Mouse (Mus musculus) erythroblast, adult 5-6 weeks (primary cell): ENCODE measurements around the gene Lrrc49. TPM values are rescaled to one million over a fixed set of nuclear protein-coding genes. Genes with fewer than 3 reads are reported as not detected.

Experiments used
- ATAC-seq: replicated peaks from 2 replicates; pipeline ENCODE4 v1.8.0; 2016; ENCODE audit warnings: moderate number of reproducible peaks, mild to moderate bottlenecking, moderate TSS enrichment, inconsistent platforms; ENCODE audit not compliant: poor library complexity, low FRiP score, severe bottlenecking
- total RNA-seq, 2 experiments: library from RNA; stranded (forward) in 1 of 2; stranded (reverse) in 1 of 2; fragments of 150-400 nt in 1 of 2; fragments of 200-764, 138-1000 nt in 1 of 2; gene quantifications; 2 replicates each; pipeline versions ENCODE4 v1.2.3 to v1.2.4; 2015 to 2017; ENCODE audit warnings: low replicate concordance in 2 of 2

Lrrc49 gene
- total RNA-seq, 2 experiments from 2014 or later, result 1.4 TPM; not detected in 1

DNA sequence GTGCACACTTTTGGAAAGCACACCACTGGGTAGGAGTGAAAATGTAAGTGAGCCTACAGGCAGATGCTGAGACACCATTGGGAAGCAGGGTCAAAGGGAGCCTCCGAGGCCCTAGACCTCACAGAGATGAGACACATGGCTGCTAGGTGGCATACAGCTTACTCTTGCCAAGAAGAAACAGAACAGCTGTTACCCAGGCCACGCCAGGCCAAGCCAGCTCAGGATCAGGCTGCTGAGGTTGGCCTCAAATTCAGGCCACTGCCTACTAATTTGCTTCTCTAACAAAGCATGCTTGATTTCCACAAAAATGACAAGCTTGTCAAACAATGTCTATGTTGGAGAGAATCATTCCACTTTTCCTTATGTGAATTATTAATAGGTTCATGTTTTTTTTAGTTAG, 83.0 kb downstream of the Lrrc49 start:
- no peak for ATAC-seq

DNA sequence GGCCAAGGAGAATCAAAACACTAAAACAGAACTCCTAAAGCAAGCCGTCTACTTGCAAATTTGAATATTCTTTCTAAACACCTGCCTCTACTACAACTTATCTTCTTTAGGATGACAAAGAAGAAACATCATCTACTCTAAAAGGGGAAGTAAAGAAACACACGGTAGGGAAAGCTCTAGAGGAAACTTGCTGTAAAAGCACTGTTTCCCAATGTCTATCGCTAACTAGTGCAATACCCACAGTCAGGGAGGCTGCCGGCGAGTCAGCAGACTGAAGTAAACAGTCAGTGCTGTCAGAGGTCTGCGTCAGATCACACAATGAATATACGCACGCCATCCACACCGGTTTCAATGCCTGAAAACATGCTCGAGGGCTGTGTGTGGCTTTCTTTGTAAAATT, 86.0 kb downstream of the Lrrc49 start:
- no peak for ATAC-seq

DNA sequence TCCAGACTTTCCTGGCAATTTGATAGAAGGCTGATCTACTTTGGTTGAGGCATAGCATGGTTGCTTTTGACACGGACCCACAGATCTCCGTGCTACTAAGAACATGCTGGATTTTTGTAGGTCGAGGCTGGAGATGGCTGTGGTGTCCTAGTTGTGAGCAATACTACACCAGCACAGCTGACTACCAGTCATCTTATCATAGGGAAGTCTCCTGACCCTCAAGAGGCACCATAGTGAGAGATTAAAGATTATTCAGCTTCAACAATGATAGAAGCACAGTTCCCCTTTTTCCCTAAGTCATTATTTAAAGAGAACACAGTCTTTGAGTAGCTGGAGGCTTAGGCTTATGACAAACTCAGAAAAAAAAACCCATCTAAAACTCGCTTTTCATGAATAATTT, 87.7 kb downstream of the Lrrc49 start:
- ATAC-seq, result no peak

DNA sequence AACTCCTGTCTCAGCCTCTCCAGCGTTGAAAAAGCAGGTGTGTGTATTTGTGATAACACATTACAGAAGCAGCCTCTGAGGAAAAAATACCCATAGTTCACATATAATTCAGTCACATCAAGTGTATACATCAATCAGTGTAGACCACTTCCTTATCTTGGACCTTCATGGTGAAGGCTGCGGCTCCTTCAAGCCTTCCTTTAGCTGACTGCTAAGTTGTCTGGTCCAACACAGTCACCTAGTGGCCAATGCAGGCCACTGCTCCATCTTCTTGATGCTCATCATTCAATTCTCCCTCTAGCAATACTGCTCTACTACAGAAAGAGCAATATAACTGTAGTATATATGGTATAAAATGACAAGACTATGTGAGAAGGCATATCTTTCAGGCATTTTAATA, 88.5 kb downstream of the Lrrc49 start:
- ATAC-seq, result no peak

DNA sequence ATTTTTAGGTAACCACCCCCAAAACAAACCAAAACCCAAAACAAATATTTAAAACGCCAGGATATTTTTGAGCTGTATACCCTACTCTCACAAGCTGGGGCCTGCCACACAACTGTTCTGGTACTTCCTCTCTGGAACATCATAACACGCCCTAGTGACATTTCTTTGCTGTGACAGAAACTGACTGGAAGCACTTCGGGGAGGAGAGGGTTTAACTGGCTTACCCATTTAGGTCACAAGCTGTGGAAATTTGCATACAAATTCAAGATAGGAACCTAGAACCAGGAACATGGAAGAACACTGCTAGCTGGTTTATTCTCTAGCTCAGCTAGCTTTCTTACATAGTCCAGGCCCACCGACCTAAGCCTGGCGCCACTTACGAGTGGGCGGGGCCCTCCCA, 92.6 kb downstream of the Lrrc49 start:
- no peak for ATAC-seq

DNA sequence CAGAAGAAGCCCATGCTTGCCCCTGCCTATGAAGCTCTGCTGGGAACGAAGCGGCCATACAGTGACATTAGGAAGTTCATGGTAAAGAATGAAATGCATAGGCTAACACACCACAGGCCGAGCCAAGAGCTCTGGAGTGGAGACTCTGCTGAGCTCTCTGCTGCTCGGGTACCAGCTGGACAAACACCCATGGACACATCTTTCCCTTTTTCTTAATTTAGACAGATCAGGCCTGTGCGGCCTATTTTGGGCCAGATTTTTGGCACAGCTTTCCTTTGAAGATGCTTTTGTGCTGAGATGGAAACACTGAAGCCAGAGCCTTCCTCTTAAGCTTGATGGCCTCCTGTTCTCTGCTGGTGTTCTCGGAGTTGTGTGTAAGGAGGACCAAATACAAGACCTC, 95.0 kb downstream of the Lrrc49 start:
- no peak for ATAC-seq

DNA sequence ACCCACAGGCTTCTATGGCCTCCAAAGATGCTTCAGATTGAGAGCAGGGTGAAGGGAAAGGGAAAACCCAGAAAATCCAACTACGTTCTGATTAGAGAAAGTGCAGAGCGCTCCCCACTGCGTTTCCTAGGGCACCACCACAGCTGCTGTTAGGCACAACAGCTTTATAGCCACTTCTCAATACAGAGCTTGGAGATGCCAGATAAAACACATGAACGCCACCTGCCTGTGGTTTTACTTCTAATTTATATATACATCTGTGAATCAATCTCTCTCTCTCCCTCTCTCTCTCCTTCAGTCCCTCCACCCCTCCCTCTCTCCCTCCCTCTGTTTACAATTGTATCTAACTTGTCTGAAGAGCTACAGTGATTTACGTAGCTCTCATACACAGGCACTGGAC, 95.6 kb downstream of the Lrrc49 start:
- ATAC-seq, result no peak

DNA sequence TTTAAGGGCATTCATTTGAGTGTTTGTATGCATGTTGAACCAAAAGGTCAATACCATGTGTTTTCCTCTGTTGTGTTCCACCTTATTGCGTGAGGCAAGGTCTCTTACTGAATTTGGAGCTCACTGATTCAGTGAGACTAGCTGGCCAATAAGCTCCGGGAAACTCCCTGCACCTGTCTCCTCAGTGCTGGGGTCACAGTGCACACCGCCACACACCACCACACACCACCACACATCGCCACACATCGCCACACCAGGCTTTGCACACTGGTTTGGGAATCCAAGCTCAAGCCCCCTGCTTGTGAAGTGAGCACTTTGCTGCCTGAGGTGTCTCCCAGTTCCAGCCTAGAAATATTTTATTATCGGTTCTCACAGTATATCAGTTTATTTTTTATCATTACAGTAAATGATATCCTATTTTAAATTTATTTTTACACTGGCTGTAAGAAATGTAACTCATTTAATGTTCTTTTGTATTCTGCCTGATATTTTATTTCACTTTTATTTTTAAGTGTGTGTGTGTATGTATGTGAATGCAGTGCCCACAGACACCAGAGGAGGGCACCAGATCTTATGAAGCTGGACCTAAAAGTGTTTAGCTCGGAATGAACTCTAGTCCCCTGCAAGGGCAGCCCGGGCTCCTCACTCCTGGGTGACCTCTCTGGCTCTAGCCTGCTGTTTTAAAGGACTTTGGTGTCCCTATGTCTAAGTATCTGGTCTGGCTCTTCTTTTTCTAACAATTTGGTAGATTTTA, 96.9 kb downstream of the Lrrc49 start:
- ATAC-seq, result no peak

DNA sequence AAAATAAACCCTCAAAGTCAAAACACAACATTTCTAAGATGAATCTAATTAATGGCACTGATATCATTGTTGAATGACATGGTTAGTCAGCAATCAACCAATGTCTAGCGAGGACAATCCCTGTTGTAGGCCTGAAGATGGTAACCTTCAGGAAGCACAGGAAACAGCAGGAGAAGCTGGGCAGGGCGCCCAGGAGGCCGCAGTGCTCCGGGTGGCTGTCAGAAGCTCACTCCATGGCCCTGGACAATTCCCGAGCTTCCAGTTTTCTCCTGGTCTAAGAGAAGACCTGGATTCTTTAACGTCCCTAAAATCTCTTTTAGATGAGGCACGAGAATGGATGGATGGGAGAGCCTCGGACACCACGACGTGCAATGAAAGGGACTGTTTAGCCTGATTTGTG, 99.0 kb downstream of the Lrrc49 start:
- ATAC-seq, result no peak

DNA sequence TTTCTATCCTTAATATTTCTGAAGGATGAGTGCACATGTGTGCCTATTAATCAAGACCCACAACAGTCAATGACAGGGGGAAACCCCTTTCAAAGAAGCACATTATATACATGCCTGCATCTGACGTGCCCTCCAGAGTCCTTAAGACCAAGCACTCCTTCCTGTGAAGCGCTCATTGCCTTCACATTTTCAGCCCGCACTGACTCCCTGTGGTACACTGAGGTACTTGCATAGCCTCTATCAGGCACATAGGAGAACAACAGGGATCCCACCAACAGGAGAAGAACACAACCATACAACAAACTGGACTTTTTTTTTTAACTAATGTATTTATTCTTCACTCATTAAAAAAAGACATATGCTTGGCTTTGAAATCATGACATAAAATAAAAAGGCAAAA, 101.0 kb downstream of the Lrrc49 start:
- no peak for ATAC-seq

DNA sequence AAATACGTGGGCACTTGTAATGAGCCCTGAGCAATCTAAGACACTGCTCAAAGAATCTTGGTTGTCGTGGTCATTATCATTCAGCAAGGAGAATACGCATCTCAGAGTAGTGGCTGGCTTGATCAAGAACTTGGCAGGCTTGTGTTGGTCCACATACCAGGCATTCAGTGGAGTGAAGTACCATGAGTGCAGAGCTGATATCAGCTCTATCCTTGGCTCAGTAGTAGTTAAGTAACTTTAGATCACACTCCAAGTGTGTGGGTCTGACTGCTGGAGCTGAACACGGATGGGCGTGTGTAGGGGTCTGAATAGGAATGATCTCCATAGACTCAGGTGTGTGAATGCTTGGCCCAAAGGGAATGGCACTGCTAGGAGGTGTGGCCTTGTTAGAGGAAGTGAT, 102.8 kb downstream of the Lrrc49 start:
- ATAC-seq, result no peak

DNA sequence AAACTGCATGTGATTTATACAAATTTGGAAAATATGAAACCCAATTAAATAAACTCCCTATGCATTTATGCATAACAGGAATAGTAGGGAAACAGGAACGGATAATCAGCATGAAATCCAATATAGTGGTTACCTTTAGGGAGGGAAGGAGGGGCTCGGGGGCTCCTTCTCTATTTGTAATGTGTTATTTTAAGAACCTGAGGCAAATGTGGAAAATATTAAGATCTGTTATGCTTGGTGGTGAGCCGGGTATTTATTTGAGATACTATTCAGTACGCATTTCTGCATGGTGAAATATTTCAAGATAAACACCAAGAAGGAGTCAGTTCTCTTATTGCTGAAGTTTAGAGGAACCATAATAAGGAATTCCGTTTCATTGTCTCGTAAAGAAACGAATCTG, 105.4 kb downstream of the Lrrc49 start:
- no peak for ATAC-seq

DNA sequence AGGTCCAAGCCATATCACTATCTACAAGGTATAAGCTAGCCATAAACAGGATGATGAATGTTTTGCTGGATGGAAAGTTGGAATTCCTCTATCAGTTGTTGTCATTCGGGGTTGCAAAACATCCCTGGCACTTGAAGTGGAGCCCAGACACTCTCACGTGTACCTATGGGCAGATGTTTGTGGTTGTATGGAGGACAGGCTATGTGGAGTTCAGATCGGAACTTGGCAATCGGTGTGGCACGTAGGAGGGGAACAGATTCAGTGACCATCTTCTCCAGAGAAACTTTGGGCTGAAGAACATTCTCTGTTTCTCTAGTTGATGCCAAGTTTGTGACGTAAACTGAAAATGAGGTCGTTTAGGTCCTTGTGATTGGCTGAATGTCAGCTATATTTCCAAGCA, 114.9 kb downstream of the Lrrc49 start:
- no peak for ATAC-seq

DNA sequence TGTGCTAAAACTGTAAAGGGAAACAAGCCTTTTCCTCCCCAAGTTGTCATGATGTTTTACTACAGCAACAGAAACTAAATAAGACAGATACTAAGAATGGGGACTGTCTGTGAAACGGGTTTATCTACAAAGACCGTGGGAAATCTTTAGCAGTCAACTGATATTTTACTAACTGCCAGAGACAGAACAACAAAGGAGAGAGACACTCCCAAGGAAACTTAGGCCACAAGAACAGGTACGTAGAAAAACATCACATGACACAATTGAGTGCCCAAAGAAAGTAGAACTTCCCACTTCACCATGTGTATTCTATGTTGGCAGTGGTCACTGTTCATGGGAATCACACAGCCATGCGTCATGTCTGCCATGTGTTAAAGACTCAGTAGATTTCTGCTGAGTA, 116.2 kb downstream of the Lrrc49 start:
- no peak for ATAC-seq

DNA sequence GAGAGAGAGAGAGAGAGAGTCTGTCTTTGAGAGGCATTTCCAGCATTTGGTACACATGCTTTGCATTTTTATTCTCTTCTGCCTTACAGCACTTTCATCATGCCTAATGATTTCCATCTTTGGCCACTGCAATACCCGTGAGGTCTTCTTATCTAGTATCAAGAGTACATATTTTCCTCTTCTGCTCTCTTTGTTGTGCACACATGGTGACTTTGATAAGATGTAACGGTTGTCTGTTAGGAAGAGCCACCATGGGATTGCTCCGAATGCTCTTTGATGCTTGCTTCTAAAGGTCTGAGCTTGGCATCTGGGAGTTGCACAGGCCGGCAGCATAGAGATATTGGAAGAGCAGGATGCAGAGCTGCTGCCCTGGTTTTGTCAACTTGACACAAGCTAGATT, 116.9 kb downstream of the Lrrc49 start:
- ATAC-seq, result no peak

DNA sequence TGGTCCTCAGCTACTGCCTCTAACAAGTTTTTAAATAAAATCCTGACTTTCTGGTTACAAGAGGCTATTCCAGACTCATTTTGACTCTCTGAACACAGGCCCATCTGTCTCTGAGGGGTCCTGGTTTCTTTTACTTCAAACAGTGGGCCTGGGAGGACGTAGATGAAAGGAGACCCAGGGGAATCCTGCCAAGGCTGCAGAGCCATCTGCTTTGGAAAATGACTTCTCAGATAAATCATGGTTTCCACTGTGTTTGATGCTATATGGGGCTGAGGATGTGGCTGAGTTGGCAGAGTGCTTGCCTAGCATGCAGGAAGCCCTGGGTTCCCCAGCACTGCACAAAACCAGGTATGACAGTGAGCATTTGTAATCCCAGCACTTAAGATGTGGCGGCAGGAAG, 118.6 kb downstream of the Lrrc49 start:
- no peak for ATAC-seq

DNA sequence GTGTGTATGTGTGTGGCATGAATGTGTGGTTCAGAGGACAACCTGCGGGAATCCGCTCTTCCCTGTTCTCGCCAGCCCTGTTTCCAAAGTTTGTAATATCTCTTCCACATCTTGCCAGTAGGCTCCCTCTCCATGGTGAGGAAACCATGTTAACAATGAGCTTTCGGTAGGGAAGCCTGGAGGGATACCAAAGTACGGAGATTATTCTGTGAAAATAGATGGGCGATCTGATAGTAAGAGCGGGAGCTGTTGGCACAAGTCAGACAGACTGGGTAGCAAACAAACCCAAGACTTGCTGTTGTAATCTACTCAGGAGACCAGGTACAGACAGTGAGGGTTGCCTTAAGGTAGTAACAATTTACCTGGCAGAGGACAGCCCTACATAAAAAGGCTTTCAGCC, 124.1 kb downstream of the Lrrc49 start:
- ATAC-seq, result no peak

DNA sequence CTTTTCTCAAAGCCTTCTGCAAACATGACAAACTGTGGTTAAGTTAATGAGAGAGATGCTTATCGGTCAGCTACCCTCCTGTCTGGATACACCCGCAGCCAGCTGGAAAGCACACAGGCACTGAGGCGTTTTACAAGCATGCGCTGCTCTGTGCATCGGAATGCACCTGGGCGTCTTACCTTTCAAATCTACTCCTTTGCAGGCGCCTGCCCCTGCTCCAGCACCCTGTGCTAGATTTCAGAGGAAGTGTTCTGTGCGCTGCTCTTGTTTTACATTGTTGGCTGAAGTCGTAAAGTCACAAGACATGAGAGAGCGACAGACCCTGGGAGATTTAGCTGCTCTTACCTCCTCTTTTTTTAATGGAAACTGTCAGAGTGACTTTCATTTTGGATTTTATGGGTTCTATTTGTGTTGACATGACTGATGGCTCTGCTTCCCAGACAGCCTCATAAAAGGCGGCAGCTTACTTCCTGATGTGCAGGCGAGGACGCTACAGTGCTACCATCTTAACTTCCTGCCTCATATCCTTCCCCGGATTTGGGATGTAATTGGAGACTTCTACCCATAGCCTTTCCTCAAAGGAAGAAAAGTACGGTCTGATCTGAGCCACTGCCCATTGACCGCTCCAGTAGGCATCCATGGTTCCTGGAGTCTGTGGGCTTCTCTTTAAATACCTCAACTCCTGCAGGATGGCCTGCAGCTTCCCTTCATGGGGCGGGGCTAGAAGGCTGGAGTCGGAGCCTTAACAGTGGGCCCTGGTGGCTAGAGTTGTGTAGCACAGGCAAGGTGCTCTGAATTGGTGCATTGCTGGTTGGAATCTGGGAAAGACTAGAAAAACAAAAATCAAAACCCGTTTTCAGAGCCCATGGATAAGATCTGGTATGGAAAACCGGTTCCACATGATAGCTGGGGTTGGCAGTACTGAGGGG, 125.3 kb downstream of the Lrrc49 start:
- no peak for ATAC-seq

DNA sequence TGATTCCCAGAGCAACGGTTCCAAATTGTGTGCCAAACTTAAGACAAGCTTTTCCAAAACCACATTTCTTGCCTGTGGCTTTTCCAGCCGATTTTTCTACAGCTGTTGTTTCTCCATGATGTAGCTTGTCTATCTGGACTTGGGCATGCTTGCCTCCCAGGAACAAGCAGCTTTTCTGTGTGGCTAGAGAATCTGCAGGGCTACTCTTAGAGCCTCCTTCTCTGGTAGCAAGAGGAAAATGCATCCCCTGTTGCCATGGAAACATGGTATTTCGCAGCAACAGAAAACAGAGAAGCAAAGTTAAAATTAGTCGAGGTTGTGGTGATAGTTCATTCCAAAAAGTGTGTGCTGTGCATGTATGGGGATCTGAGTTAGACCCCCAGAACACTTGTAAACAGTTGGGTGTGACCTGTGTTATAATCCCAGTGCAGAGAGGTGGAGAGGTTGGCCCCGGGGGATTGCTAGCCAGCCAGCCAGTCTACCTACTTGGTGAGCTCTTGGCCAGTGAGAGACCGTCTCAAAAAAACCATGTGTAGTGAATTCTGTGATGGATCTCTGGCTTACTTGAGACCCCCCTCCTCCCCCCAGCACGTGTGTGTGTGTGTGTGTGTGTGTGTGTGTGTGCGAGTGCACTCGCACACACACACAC, 126.2 kb downstream of the Lrrc49 start:
- ATAC-seq, result no peak

DNA sequence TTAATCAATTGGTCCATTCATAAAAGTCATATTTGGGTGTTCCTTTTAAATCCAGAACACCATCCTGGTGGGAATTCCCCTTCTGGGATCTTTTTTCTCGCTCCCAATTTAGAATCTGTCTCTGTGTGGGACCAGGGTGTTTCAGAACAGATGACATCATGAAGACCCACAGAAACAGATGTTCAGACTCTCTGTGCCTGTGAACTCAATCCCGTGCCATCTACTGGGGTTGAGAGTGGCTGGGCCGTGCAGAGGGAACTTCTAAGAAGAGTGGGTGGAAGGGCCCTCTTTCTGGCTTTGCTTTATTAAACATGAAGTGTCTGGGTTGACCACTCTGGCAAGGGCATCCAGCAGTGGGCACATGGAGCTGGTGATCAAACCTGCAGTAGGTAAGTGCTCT, 129.5 kb downstream of the Lrrc49 start:
- no peak for ATAC-seq

DNA sequence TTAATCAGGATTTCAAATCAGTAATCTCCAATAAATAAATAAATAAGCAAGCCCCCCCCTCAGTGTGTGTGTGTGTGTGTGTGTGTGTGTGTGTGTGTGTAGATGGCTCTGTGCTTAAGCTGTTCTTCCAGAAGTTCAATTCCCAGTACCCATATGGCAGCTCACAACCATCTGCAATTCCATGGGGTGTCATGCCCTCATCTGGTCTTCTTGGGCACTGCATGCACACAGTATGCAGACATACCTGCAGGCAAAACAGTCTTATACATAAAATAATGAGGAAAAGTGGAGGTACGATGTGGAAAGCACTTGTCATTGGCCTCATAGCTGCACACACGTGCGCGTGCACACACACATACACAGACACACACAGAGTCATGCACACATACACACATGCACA, 136.7 kb downstream of the Lrrc49 start:
- no peak for ATAC-seq
